Mouse (Mus musculus) heart, adult 2 months (tissue): ENCODE data around the gene Il17rb.

ENCODE experiments used
- CTCF ChIP-seq: fragments of 200-600 bp; IDR thresholded peaks from 2 replicates; pipeline ENCODE4 v1.8.1; 2022; ENCODE audit warnings: antibody characterized with exemption, mild to moderate bottlenecking, moderate library complexity
- EP300 ChIP-seq: fragments of 200-500 bp; IDR thresholded peaks from 2 replicates; pipeline ENCODE4 v1.6.1; 2011; ENCODE audit warnings: low read depth, low read length, control low read depth; ENCODE audit not compliant: insufficient read depth
- POLR2A ChIP-seq: fragments of 200-500 bp; IDR thresholded peaks from 2 replicates; pipeline ENCODE4 v1.6.1; 2011; ENCODE audit warnings: mild to moderate bottlenecking, low read depth, low read length, control low read depth; ENCODE audit not compliant: insufficient read depth

DNA sequence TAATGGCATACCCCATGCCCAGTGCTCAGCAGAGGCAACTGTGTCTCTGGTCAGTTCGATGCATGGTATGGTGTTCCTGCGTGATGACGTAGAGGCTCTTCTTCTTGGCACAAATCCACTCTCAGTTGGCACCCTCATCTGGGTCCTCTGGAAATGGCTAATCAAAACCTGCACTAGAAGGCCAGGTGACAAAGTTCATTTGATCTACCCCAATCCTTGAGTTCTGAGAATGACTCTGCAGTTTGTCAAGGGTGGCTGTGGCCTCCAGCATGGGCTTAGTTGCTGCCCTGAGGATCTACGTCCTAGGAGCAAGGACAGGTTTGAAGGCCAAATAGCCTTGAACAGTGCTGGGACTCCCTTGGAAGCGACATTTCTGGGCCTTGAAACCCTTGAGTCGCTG, 10.2 kb upstream of the Il17rb start:
- TF ChIP-seq POLR2A (no peak), CTCF (no peak), EP300 (no peak)
